Mouse (Mus musculus): ENCODE results near the gene Gm21962. TPM values are rescaled to one million over a fixed set of nuclear protein-coding genes. Genes with fewer than 3 reads are reported as not detected.
"Not testable (repeated sequence)": the region's sequence is repeated elsewhere in the genome, so short reads cannot be mapped to it uniquely, and the experiment has no call there.

Gene Gm21962
- not detected in 2 replicates for polyA plus RNA-seq (2011; ENCODE audit: insufficient read depth, insufficient read length, low replicate concordance, missing spikeins)

- H3K27ac ChIP-seq (ENCODE audit: control insufficient read depth, insufficient read depth, low read depth, low read length, poor library complexity); H3K4me1 ChIP-seq (ENCODE audit: control insufficient read depth, insufficient read depth, low read length); H3K4me3 ChIP-seq (replicated peaks; ENCODE audit: control insufficient read depth, low read depth, low read length): not testable (repeated sequence)
- WGBS: no CpG with 5 or more reads among the region's 3 CpGs
Observed at GRCm38 (mm10) chr3:137671224-137671623, at the start of gene Gm21962. Gene Gm21962 (plus strand): TSS chr3:137671524.

- H3K4me1 ChIP-seq (ENCODE audit: control insufficient read depth, insufficient read depth, low read length): no peaks in the 10 kb centered on the region
- H3K27ac ChIP-seq (ENCODE audit: control insufficient read depth, insufficient read depth, low read depth, low read length, poor library complexity): no peak overlapping the region
- H3K4me3 ChIP-seq (replicated peaks; ENCODE audit: control insufficient read depth, low read depth, low read length): no peak overlapping the region
- 73% methylated on average over 6 of the region's 6 CpGs for WGBS
- TF ChIP-seq CTCF (IDR thresholded peaks at IDR 0.05; ENCODE audit: control insufficient read depth, insufficient read depth, low read length) (no peak), POLR2A (IDR thresholded peaks at IDR 0.05; ENCODE audit: borderline replicate concordance, control insufficient read depth, low read depth, low read length) (no peak)
Observed at GRCm38 (mm10) chr3:137622091-137622490, 49.2 kb upstream of the Gm21962 start.

DNA sequence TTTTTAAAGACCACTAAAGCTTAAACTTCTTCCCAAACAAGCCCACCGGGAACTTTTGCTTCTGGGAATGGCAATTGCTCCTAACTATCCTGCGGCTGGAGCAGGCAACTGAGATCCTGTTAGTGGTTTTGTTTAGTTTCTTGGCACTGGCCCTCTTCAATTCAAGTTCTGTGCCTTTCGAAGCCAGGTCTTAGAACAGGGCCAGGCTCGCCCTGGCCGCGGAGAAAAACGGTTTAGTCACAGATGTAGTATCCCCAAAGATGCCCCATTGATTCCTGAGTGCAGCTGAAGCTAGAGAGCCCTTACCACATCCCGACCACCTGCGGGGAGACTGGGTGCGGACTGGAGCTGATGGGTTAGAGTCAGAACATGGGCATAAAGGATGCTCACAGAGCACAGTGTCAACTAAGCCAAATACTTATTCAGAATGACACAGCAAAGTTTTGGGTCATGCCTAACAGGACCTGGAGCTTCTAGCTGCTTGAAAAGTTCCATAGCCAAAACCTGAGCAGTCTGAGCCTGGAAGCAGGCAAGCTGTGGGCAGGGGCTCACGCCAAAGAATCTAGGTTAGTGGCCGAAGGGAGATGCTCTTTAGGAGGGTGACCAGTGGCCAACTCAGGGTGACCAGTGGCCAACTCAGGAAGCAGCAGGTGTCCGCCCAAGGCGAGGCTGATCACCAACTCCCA, 48.3 kb upstream of the Gm21962 start:
- no peak overlapping the region for H3K4me3 ChIP-seq (replicated peaks; ENCODE audit: control insufficient read depth, low read depth, low read length)
- TF ChIP-seq CTCF (IDR thresholded peaks at IDR 0.05; ENCODE audit: control insufficient read depth, insufficient read depth, low read length): no peak
- no peak for TF ChIP-seq POLR2A (IDR thresholded peaks at IDR 0.05; ENCODE audit: borderline replicate concordance, control insufficient read depth, low read depth, low read length)

GRCm38 (mm10) chr3:137623581-137624362, 47.6 kb upstream of the Gm21962 start:
- no peaks in the 10 kb centered on the region for H3K4me1 ChIP-seq (ENCODE audit: control insufficient read depth, insufficient read depth, low read length)

More for the DNA sequence above, 48.3 kb upstream of the Gm21962 start:
- no peak overlapping the region for H3K27ac ChIP-seq (ENCODE audit: control insufficient read depth, insufficient read depth, low read depth, low read length, poor library complexity)
- 55% methylated on average over 14 of the region's 14 CpGs for WGBS
- H3K4me1 ChIP-seq (ENCODE audit: control insufficient read depth, insufficient read depth, low read length): no peaks in the 10 kb centered on the region

DNA sequence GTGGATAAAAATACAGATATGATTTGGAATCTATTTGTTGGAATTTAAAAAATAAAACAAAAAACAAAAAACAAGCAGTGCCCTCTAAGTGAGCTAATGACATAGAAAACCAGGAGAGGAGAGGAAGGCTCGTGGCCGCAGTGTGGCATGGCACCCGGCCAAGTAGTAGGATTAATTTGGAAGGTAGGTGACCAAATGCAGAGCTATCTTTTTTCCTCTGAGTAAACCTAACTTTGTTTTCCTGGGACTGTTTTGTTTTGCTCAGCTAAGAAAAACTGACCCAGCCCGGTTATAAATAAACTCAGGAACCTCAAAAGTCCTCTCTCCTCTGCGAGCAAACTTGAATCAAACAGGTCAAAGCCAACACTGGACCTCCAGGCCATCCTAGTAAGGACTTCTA, 46.3 kb upstream of the Gm21962 start:
- no peak overlapping the region for H3K27ac ChIP-seq (ENCODE audit: control insufficient read depth, insufficient read depth, low read depth, low read length, poor library complexity)

More at GRCm38 (mm10) chr3:137623581-137624362, 47.6 kb upstream of the Gm21962 start:
- Histone ChIP-seq H3K4me3 (replicated peaks; ENCODE audit: control insufficient read depth, low read depth, low read length) (no peak overlapping the region), H3K27ac (ENCODE audit: control insufficient read depth, insufficient read depth, low read depth, low read length, poor library complexity) (no peak overlapping the region)
- 2% methylated on average over 47 of the region's 47 CpGs for WGBS
- no peak for TF ChIP-seq CTCF (IDR thresholded peaks at IDR 0.05; ENCODE audit: control insufficient read depth, insufficient read depth, low read length)
- TF ChIP-seq POLR2A (IDR thresholded peaks at IDR 0.05; ENCODE audit: borderline replicate concordance, control insufficient read depth, low read depth, low read length): no peak

DNA sequence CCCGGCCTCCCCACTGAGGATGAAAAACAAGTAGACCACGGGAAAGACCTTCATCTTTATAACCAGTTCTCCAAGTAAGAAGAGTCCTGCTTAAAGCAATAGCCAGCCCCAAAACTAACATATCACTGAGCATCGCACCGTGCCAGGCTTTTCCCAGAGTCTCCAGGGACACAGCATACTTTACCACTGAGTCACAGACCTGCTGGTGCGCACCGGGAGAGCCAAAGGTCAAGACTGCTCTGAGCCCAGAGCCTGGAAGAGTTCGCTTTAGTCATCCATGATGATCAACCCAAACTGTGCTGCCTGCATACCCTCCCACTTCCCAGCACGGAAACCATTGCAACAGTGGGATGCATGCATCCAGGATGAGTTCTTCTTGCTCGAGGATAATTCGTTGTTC, 37.6 kb upstream of the Gm21962 start:
- Histone ChIP-seq H3K4me3 (replicated peaks; ENCODE audit: control insufficient read depth, low read depth, low read length) (no peak overlapping the region), H3K4me1 (ENCODE audit: control insufficient read depth, insufficient read depth, low read length) (no peaks in the 10 kb centered on the region), H3K27ac (ENCODE audit: control insufficient read depth, insufficient read depth, low read depth, low read length, poor library complexity) (no peak overlapping the region)
- 86% methylated on average over 10 of the region's 10 CpGs for WGBS
- TF ChIP-seq POLR2A (IDR thresholded peaks at IDR 0.05; ENCODE audit: borderline replicate concordance, control insufficient read depth, low read depth, low read length) (no peak), CTCF (IDR thresholded peaks at IDR 0.05; ENCODE audit: control insufficient read depth, insufficient read depth, low read length) (no peak)

More for the DNA sequence above, 46.3 kb upstream of the Gm21962 start:
- Histone ChIP-seq H3K4me1 (ENCODE audit: control insufficient read depth, insufficient read depth, low read length) (no peaks in the 10 kb centered on the region), H3K4me3 (replicated peaks; ENCODE audit: control insufficient read depth, low read depth, low read length) (no peak overlapping the region)
- TF ChIP-seq POLR2A (IDR thresholded peaks at IDR 0.05; ENCODE audit: borderline replicate concordance, control insufficient read depth, low read depth, low read length) (no peak), CTCF (IDR thresholded peaks at IDR 0.05; ENCODE audit: control insufficient read depth, insufficient read depth, low read length) (no peak)
- WGBS: 36% methylated on average over 5 of the region's 5 CpGs

GRCm38 (mm10) chr3:137636571-137636970, 34.8 kb upstream of the Gm21962 start:
- TF ChIP-seq CTCF (IDR thresholded peaks at IDR 0.05; ENCODE audit: control insufficient read depth, insufficient read depth, low read length) (no peak), POLR2A (IDR thresholded peaks at IDR 0.05; ENCODE audit: borderline replicate concordance, control insufficient read depth, low read depth, low read length) (no peak)
- 72% methylated on average over 4 of the region's 4 CpGs for WGBS
- H3K4me3 ChIP-seq (replicated peaks; ENCODE audit: control insufficient read depth, low read depth, low read length): no peak overlapping the region
- H3K4me1 ChIP-seq (ENCODE audit: control insufficient read depth, insufficient read depth, low read length): no peaks in the 10 kb centered on the region
- no peak overlapping the region for H3K27ac ChIP-seq (ENCODE audit: control insufficient read depth, insufficient read depth, low read depth, low read length, poor library complexity)

- Histone ChIP-seq H3K4me3 (replicated peaks; ENCODE audit: control insufficient read depth, low read depth, low read length) (no peak overlapping the region), H3K4me1 (ENCODE audit: control insufficient read depth, insufficient read depth, low read length) (no peaks in the 10 kb centered on the region), H3K27ac (ENCODE audit: control insufficient read depth, insufficient read depth, low read depth, low read length, poor library complexity) (no peak overlapping the region)
- no peak for TF ChIP-seq CTCF (IDR thresholded peaks at IDR 0.05; ENCODE audit: control insufficient read depth, insufficient read depth, low read length)
- 86% methylated on average over 5 of the region's 5 CpGs for WGBS
Observed at GRCm38 (mm10) chr3:137641238-137641637, 30.1 kb upstream of the Gm21962 start.
